Mouse (Mus musculus) forebrain, embryonic 12.5 days (tissue): ENCODE measurements at regions not wholly inside any gene's neighbourhood (a gene's known extent, or its start where the extent isn't known, plus 50 kb on each side); places are given as distances from the start of the nearest gene placed in this dataset.

Experiments used
- ATAC-seq: fragments of 200-750 bp; cut with Nextera tagmentation; 2 replicates; pipeline ENCODE4 v1.8.0; 2017; ENCODE audit warnings: moderate TSS enrichment; ENCODE audit not compliant: low FRiP score
- H3K27ac ChIP-seq: fragments of 300-500 bp; sonication (generic); 2 replicates; pipeline ENCODE4 v1.5.1; 2016; ENCODE audit warnings: mild to moderate bottlenecking
- H3K27me3 ChIP-seq: fragments of 300-500 bp; sonication (generic); 2 replicates; pipeline ENCODE4 v1.6.1; 2016; ENCODE audit warnings: mild to moderate bottlenecking
- H3K36me3 ChIP-seq: fragments of 300-500 bp; sonication (generic); replicated peaks from 2 replicates; pipeline ENCODE4 v1.6.1; 2016; ENCODE audit warnings: mild to moderate bottlenecking
- H3K4me1 ChIP-seq: fragments of 300-500 bp; sonication (generic); 2 replicates; pipeline ENCODE4 v1.6.1; 2016
- H3K4me2 ChIP-seq: fragments of 300-500 bp; sonication (generic); 2 replicates; pipeline ENCODE4 v1.6.1; 2016; ENCODE audit warnings: mild to moderate bottlenecking, moderate library complexity
- H3K4me3 ChIP-seq: fragments of 300-500 bp; sonication (generic); replicated peaks from 2 replicates; pipeline ENCODE4 v1.5.1; 2016; ENCODE audit warnings: mild to moderate bottlenecking
- H3K9ac ChIP-seq: fragments of 300-500 bp; sonication (generic); 2 replicates; pipeline ENCODE4 v1.6.1; 2016; ENCODE audit warnings: mild to moderate bottlenecking
- H3K9me3 ChIP-seq: fragments of 300-500 bp; sonication (generic); 2 replicates; pipeline ENCODE4 v1.6.1; 2016
- WGBS: fragments of 180-500 bp; shearing (Covaris S2); methylation state at CpG from one replicate; pipeline ENCODE4 v1.1.7; 2016; 5-methylcytosine and 5-hydroxymethylcytosine counted together

- peak overlapping the region; percentile 22 for H3K4me3 ChIP-seq
- H3K9ac ChIP-seq, result 0 out of 2 replicates have a peak overlapping the region, but pooled peaks have one; percentile 29
- ATAC-seq, result no peak
- peaks cover 88% of the 10 kb centered on the region for H3K27me3 ChIP-seq
- peak overlapping the region; percentile 38; the same call in 1 of the 2 replicates for H3K27ac ChIP-seq
- peaks cover 34% of the 10 kb centered on the region for H3K4me1 ChIP-seq
- peak overlapping the region; percentile 55 for H3K4me2 ChIP-seq
- H3K9me3 ChIP-seq, result no peaks in the 10 kb centered on the region
- H3K36me3 ChIP-seq, result no peaks in the 10 kb centered on the region
- whole genome bisulfite sequencing, result 1% methylated on average over 26 of the region's 26 CpGs
These were observed 78.0 kb upstream of the Tbca start for GRCm38 (mm10) chr13:94710574-94711172.

GRCm38 (mm10) chr13:94713451-94713850, 75.3 kb upstream of the Tbca start:
- peaks cover 17% of the 10 kb centered on the region for H3K4me1 ChIP-seq
- no peak overlapping the region for H3K4me3 ChIP-seq
- 61% methylated on average over 3 of the region's 3 CpGs for WGBS
- peaks cover 68% of the 10 kb centered on the region for H3K27me3 ChIP-seq
- no peak for ATAC-seq
- H3K9ac ChIP-seq, result no peak overlapping the region
- no peak overlapping the region for H3K4me2 ChIP-seq
- H3K36me3 ChIP-seq, result no peaks in the 10 kb centered on the region
- no peak overlapping the region for H3K27ac ChIP-seq
- no peaks in the 10 kb centered on the region for H3K9me3 ChIP-seq

- no peak for ATAC-seq
- Histone ChIP-seq H3K4me3 (no peak overlapping the region), H3K36me3 (no peaks in the 10 kb centered on the region), H3K27ac (no peak overlapping the region), H3K27me3 (peaks cover 8% of the 10 kb centered on the region; the same call in 1 of the 2 replicates), H3K9me3 (no peaks in the 10 kb centered on the region), H3K9ac (no peak overlapping the region), H3K4me2 (no peak overlapping the region), H3K4me1 (no peaks in the 10 kb centered on the region)
- WGBS, result 78% methylated on average over 4 of the region's 4 CpGs
These were observed 67.1 kb upstream of the Tbca start for GRCm38 (mm10) chr13:94721625-94722024.
